Mouse (Mus musculus) thymus, postnatal 0 days (tissue): ENCODE data around the gene Frem1. TPM values are rescaled to one million over a fixed set of nuclear protein-coding genes. Genes with fewer than 3 reads are reported as not detected.

Source experiments
- DNase-seq: peaks from one replicate; pipeline ENCODE4 v3.0.0-alpha.2; 2015; ENCODE audit warnings: low spot score
- polyA plus RNA-seq: library from polyadenylated mRNA; unstranded; fragments of >200 nt; fragmentation: Nextera tagmentation; extraction: Ambion mirVana; gene quantifications from 2 replicates; pipeline ENCODE4 v1.2.1, GENCODE M21; 2015

Gene Frem1
- polyA plus RNA-seq, 1 experiment from 2014 or later = 0.52 TPM

DNA sequence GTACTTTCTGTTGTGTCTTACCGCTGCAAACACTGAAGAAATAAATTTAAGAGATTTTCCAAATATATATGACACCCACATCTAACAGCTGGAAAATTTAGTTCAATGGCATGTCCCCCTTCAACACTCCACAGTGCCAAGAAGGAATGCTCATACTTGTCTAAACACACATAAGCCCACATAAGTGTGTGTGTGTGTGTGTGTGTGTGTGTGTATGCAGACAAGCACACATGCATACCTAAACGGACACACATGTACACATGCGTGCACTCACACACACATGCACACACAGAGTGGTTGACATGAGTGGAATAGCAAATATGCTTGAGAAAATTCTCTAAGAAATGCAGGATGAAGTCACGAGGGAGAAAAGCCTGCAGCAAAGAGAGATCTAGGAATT, 179.6 kb downstream of the Frem1 start:
- DNase-seq = no peak

DNA sequence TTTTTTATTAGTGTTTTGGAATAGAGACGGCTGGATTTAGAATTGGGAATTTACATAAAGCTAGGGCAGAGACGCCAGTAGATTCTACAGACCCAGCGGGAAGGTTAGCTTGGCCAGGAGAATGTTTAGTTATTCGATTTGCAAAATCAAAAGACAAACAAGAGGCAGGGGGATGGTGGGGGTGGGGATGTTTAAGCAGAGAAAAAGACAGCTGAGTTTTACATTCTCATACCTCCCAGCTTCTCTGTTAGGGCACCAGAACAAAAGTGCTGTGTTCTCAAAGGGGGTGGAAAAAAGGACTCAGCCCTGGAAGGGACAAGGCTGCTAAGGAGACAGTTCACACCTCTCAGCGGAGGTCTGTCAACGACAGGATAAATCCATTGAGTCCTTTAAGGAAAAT, 180.0 kb downstream of the Frem1 start:
- no peak for DNase-seq

DNA sequence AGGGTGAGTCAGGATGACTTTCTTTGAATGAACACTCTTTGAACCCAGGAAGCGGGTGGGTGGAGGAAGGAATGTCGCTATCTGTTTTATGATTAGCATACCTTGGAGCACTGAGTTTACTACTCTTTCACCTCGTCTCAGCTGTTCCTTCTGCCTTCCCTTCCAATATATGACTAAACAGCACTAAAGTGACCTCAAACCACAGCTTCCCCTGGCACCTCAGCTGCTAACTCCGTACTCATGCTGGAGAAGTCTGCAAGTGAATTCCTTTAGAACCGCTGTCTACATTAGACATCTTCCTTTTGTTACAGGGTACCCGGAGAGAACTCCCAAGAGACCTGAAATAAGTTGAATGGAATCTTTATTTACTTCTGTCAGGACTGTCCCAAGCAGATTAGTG, 181.2 kb downstream of the Frem1 start:
- DNase-seq = no peak

DNA sequence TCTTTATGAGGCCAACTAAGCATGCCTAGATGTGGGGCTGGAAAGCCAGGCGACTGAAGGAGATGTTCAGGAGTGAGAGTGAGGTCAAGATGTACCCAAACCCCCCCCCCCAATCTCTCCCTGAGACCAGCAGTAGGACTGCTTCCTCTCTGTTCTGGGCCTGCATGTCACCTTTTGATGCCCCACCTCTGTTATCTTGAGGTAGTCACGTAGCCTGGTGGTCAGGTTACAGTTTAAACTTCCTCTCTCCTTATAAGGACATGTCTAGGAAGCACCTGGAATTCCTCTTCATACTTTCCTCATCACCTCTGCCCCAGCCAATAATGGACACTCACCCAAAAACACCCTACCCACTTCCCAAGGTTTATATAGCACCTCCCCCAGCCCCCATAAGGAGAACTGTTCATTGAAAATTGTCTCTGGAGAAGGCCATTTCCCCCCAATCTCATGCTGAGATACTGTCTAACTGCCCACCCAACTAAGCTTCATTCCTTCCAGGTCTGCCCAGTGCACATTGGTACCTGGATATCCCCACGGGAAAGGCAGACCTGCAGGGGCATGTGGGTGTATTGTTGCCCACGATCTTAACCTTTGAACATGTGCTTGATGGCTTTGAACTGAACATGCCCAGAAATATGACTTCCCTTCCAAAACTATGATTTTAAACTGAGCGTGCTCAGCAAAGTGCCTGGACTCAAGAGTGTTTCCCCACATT, 184.3 kb downstream of the Frem1 start:
- no peak for DNase-seq

DNA sequence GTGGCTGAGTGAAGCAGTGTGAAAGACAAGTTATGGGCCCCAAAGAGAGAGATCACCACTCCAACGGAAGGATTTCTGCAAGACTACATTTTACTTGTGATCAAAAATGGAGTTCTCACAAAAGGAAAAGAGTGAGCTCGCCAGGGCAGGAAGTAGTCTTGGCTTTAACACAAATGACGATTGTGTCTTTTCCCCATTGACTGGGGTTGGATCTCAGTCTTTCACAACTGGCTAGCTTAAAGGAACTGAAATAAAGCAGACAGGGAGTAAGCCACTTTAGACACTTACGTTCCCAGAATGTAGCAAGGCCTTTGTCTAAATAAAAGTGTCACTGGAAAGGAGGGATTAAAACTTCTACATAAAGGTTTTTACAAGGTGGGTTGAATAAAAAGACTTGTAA, 185.0 kb downstream of the Frem1 start:
- no peak for DNase-seq

DNA sequence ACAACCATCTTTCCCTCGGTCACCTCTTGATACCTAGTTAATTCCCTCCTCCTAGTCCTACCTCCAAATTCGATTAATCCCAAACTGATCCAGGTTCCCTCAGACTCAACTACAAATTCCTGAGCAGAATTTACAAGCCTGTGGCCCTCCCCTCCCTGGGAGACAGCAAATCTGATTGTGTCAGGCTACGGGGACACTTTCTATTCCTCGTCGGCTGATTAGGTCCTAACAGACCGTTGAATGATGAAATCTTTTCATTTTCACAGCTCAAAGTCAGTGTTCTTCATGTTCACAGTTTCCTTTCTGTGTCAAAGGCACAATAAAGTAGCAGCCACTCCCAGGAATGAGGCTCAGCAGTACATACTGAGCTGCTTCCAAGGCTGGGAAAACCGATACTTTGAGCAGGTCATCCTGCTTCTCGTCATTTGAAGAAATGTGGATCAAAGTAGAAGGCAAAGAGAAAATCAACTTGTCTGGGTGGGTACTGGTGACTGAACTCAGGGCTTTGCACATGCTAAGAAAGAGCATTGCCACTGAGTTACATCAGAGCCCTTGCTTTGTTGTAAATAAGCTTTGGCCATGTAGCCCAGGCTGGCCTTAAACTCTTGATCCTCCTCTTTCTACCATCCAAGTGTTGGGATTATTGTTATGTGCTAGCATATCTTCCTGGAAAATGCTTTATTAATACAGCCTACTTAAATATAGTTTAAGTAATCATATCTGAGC, 187.0 kb downstream of the Frem1 start:
- no peak for DNase-seq

DNA sequence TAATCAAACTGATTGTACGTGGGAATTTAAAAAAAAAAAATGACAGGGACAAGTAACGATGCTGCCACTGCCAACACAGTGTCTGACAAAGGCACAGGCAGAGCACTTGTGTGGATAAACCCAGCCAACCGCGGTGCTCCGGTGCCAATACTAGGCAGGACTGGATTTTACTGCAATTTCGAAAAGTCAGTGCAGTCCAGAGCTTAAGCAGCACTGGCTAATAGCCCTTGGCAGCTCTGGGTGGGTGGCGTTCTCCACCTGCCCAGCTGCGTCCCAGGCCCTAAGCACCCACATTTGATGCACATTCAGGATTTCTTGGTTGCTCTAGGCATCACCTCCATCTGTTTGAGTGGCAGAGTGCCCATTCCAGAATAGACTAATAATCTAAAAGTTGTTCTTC, 188.8 kb downstream of the Frem1 start:
- no peak for DNase-seq

DNA sequence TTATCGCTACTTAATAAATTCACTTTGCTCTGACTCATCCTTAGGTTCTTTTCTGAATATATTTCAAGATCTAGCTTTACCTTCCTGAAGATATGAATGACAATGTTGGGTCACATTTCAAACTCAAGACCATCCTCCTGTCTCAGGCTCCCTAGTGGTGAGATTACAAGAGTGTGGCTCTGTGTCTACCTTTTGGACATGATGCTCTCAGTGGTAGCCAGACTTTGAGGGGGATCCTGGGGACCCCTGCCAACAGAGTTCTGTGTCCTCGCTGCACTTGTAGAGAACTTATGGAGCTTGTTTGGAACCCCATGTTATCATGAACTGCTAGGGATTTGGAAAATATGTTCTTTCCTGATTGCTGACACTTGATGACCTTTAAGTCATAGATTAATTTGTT, 190.7 kb downstream of the Frem1 start:
- no peak for DNase-seq

DNA sequence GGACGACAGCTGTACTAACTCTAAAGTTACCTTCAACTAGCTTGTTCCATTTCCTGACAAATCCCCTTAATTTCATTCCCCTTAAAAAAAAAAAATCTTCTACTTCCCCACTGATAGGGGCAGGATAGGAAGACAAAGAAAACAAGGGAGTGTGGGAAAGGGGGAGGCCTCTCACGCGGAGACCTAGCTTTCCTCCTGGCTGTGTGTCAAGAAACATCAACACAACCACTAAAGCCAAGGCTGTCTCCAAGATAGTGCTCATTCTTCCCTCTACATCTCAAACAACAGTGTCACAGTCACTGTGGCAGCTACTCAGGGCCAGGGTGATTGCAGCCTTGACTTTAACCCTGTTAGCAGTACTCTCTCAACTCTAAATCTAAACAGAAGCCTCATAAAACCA, 191.6 kb downstream of the Frem1 start:
- DNase-seq = no peak

DNA sequence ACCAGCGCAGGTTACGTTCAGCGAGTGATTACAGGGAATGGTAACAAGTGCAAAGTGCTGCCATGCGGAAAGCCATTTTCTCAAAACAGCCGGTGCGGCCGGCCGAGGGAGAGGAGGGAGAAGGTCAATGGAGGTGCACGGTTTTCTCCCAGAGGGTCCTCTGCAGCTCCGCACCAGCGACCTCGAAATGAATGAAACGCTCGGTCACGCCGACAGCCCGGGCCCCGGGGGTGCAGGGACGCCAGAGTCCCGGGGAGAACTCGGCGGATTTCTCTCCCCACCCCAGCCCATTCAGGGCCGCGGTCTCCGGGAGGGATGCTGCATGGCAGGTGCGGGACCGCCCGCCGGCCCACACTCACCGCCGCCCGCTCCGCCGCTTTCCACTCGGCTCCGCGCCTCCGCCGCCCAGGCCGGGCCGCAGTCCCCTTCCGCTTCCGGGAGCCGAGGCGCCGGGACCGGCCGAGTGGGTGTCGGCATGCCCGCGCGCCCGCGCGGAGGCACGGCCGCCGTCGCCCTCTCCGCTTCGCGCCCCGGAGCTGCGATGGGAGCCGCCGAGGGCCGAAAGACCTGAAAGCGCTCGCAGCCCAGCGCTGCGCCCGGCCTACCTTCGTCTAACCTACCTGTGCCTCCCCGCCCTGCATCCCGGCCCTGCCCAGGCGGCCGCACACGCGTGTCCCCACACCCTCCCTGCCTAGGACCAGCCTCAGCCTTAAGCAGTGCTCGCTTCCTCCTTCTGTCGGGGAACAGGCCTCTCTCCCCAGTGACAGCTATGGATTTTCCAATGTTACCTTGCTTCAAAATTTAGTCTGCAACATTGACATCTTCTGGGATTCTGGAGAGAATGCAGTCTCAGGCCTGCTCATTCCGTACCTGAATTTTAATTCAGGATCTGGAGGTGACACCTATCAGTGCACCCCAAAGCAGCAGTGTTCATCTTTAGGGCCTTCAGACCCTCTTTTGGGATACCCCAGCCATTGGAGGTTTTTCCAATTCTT, 192.7 kb downstream of the Frem1 start, which contains the start of gene Zdhhc21:
Zdhhc21 (minus strand) TSS at position 828 of the 995 bp plus-strand sequence.
- peak; percentile 70 for DNase-seq

DNA sequence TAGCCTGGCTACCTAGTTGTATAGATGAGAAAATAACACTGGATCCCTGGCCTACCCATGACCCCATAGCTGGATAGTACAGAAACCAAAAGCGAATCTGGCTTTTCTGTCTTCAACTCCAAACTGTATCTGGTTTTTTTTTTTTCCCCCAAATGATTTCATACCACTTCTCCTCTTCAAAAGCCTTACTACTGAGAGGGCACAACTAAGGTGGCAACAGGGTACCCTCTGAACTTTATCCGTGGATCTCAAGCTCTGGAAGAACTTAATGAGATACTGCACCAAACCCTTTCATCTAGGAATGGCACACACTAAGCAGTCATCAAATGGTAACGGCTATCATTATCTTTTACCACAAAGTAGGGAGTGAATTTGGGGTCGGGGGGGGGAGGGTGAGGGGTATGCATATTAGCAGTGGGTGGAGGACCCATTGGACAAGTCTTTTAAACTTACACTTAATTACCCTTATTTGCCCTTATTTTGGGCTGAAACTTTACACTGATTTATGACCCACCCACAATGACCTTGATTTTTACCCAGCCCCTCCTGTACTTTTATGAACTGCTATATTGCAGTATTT, 193.6 kb downstream of the Frem1 start:
- DNase-seq = peak; percentile 5

DNA sequence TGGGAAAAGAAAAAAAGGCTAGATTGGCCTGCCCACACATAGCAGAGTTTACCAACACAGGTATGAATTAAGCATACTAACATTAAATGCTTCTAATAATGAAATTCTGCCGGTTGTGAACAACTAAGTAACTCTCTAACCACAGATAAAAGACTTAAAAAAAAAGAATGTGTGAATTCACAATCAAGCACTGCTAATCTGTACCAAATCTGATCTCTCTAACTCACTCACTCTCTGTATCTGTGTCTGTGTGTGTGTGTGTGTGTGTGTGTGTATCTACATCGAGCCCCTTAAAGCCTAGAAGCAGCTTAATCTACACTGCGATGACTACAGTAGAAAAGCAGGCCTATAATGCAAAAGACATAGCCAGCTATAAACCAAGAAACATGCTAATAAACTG, 195.2 kb downstream of the Frem1 start:
- no peak for DNase-seq

DNA sequence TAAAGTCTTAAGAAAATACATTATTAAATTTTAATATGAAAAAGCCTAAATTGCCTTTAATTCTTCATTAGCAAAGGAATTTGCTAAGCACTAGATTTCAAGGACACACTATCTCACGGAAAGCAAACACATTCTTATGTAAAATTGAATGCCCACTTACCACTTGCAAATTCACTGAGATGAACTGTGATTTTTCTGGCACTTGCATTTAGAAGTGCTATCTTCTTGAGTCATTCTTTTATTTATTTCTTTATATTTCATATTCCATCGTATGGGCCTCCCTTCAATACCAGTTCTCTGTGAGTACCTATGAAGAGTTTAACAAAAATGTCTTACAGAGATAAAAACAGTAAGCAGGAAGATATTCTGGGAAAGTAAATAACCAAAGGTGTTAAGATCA, 198.3 kb downstream of the Frem1 start:
- no peak for DNase-seq

DNA sequence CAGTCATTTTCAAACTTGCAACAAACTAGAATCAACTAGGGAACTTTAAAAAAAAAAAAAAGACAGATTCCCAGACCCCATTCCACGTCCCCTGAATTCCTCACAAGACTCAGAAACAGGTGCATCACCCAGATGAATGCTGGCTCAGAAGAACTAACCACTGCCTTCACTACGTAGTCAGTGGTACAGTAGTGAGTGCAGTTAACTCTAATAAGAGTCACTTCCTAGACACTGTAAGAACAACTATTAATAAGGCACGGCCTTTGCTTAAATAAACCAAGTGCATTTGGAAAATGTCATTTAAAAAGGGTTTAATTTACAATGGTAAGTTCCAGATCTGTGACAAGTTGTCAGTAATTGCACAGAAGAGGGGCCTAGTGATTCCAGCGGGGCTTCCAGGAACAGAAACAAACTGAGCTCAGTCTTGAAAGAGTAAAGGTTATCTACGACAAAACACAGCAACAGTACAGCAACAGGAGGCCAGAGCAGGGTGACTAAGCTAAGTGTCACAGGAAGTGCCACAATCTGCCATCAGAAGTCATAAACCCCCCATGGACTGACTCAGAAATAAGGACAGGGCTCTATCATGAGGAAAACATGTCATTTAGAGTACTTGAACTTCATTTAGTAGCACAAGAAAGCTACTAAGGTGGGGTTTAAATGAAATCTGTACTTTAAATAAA, 203.4 kb downstream of the Frem1 start:
- peak; percentile 7 for DNase-seq

Other genes starting within 250 kb of the Frem1 start
- 10.3 and 11.7 TPM in 2 replicates for gene Zdhhc21, start 192.4 kb downstream of the Frem1 start, polyA plus RNA-seq
- gene Cer1, start 167.2 kb downstream of the Frem1 start, polyA plus RNA-seq = not detected in 2 replicates